Mouse (Mus musculus) thymus, adult 2 months (tissue): ENCODE measurements at regions not wholly inside any gene's neighbourhood (a gene's known extent, or its start where the extent isn't known, plus 50 kb on each side); places are given as distances from the start of the nearest gene placed in this dataset.

Source experiments
- DNase-seq: peaks from one replicate; pipeline ENCODE4 v3.0.0; 2021
- H3K27ac ChIP-seq: fragments of 200-500 bp; 2 replicates; pipeline ENCODE4 v1.5.1; 2012; ENCODE audit warnings: low read length, control low read depth; ENCODE audit not compliant: control insufficient read depth, insufficient read depth
- H3K27me3 ChIP-seq: fragments of 200-500 bp; 2 replicates; pipeline ENCODE4 v1.6.1; 2012; ENCODE audit warnings: mild to moderate bottlenecking, low read length, moderate library complexity, mixed read lengths; ENCODE audit not compliant: control insufficient read depth, insufficient read depth
- H3K36me3 ChIP-seq: fragments of 200-500 bp; 2 replicates; pipeline ENCODE4 v1.6.1; 2012; ENCODE audit warnings: mild to moderate bottlenecking, low read length, moderate library complexity; ENCODE audit not compliant: control insufficient read depth, insufficient read depth
- H3K4me1 ChIP-seq: fragments of 200-500 bp; replicated peaks from 2 replicates; pipeline ENCODE4 v1.6.1; 2012; ENCODE audit warnings: low read length; ENCODE audit not compliant: control insufficient read depth, insufficient read depth
- H3K4me3 ChIP-seq: fragments of 200-500 bp; 2 replicates; pipeline ENCODE4 v1.5.1; 2012; ENCODE audit warnings: mild to moderate bottlenecking, low read length, control low read depth, moderate library complexity; ENCODE audit not compliant: control insufficient read depth, insufficient read depth
- CTCF ChIP-seq: fragments of 200-500 bp; IDR thresholded peaks from 2 replicates; pipeline ENCODE4 v1.5.1; 2012; ENCODE audit warnings: mild to moderate bottlenecking, control low read depth, low read length, moderate library complexity, borderline replicate concordance; ENCODE audit not compliant: control insufficient read depth, poor library complexity, insufficient read depth; ENCODE audit errors: extremely low read depth
- POLR2A ChIP-seq: fragments of 200-500 bp; IDR thresholded peaks from 2 replicates; pipeline ENCODE4 v1.6.1; 2012; ENCODE audit warnings: mild to moderate bottlenecking, low read length, control low read depth, moderate library complexity; ENCODE audit not compliant: control insufficient read depth, poor library complexity, insufficient read depth; ENCODE audit errors: extremely low read depth
- WGBS: fragments of 180-500 bp; shearing (Covaris S2); methylation state at CpG from one replicate; pipeline ENCODE4 v1.1.7; 2018; 5-methylcytosine and 5-hydroxymethylcytosine counted together

- 89% methylated on average over 9 of the region's 9 CpGs for WGBS
Measured at GRCm38 (mm10) chr7:123059718-123060337, 63.9 kb upstream of the Tnrc6a start.

GRCm38 (mm10) chr7:123063264-123064011 lies 60.2 kb upstream of the Tnrc6a start:
- DNase-seq = no peak
- WGBS = 71% methylated on average over 13 of the region's 13 CpGs

More at GRCm38 (mm10) chr7:123059718-123060337, 63.9 kb upstream of the Tnrc6a start:
- no peak overlapping the region for H3K4me3 ChIP-seq
- no peak for TF ChIP-seq CTCF
- TF ChIP-seq POLR2A = no peak
- no peak for DNase-seq
- no peaks in the 10 kb centered on the region for H3K27me3 ChIP-seq
- H3K27ac ChIP-seq = no peak overlapping the region
- no peaks in the 10 kb centered on the region for H3K36me3 ChIP-seq
- no peaks in the 10 kb centered on the region for H3K4me1 ChIP-seq

GRCm38 (mm10) chr7:123065951-123066351 lies 57.7 kb upstream of the Tnrc6a start:
- H3K36me3 ChIP-seq = no peaks in the 10 kb centered on the region
- no peak for TF ChIP-seq CTCF
- TF ChIP-seq POLR2A = no peak
- H3K4me1 ChIP-seq = no peaks in the 10 kb centered on the region
- H3K4me3 ChIP-seq = no peak overlapping the region
- DNase-seq = no peak
- no peaks in the 10 kb centered on the region for H3K27me3 ChIP-seq
- whole genome bisulfite sequencing = 91% methylated on average over 13 of the region's 13 CpGs
- H3K27ac ChIP-seq = no peak overlapping the region

More at GRCm38 (mm10) chr7:123063264-123064011, 60.2 kb upstream of the Tnrc6a start:
- H3K36me3 ChIP-seq = no peaks in the 10 kb centered on the region
- no peak for TF ChIP-seq CTCF
- no peak for TF ChIP-seq POLR2A
- H3K4me3 ChIP-seq = no peak overlapping the region
- H3K27ac ChIP-seq = no peak overlapping the region
- no peaks in the 10 kb centered on the region for H3K4me1 ChIP-seq
- H3K27me3 ChIP-seq = no peaks in the 10 kb centered on the region

GRCm38 (mm10) chr7:123067396-123067795 lies 56.3 kb upstream of the Tnrc6a start:
- 100% methylated on average over 1 of the region's 1 CpGs for WGBS
- H3K27me3 ChIP-seq = no peaks in the 10 kb centered on the region
- no peak overlapping the region for H3K27ac ChIP-seq
- no peak for TF ChIP-seq POLR2A
- no peak for TF ChIP-seq CTCF
- H3K4me1 ChIP-seq = no peaks in the 10 kb centered on the region
- H3K4me3 ChIP-seq = no peak overlapping the region
- no peaks in the 10 kb centered on the region for H3K36me3 ChIP-seq
- peak; percentile 5 for DNase-seq

- Histone ChIP-seq H3K4me3 (no peak overlapping the region), H3K27me3 (no peaks in the 10 kb centered on the region), H3K4me1 (no peaks in the 10 kb centered on the region), H3K27ac (no peak overlapping the region), H3K36me3 (no peaks in the 10 kb centered on the region)
- TF ChIP-seq CTCF (no peak), POLR2A (no peak)
- 73% methylated on average over 1 of the region's 1 CpGs for WGBS
- no peak for DNase-seq
Measured at GRCm38 (mm10) chr7:123068241-123068640, 55.4 kb upstream of the Tnrc6a start.

- WGBS = 68% methylated on average over 9 of the region's 9 CpGs
- TF ChIP-seq POLR2A (no peak), CTCF (no peak)
- no peak for DNase-seq
- no peaks in the 10 kb centered on the region for H3K36me3 ChIP-seq
- H3K4me1 ChIP-seq = no peaks in the 10 kb centered on the region
- H3K27me3 ChIP-seq = no peaks in the 10 kb centered on the region
- no peak overlapping the region for H3K27ac ChIP-seq
- no peak overlapping the region for H3K4me3 ChIP-seq
Measured at GRCm38 (mm10) chr7:123068715-123069273, 54.9 kb upstream of the Tnrc6a start.

- TF ChIP-seq POLR2A (no peak), CTCF (no peak)
- H3K4me1 ChIP-seq = no peaks in the 10 kb centered on the region
- no peak for DNase-seq
Measured at GRCm38 (mm10) chr7:123069280-123069679, 54.4 kb upstream of the Tnrc6a start.

More at GRCm38 (mm10) chr7:123069280-123069679, 54.4 kb upstream of the Tnrc6a start:
- 48% methylated on average over 4 of the region's 4 CpGs for WGBS
- H3K36me3 ChIP-seq = no peaks in the 10 kb centered on the region
- H3K27ac ChIP-seq = no peak overlapping the region
- H3K4me3 ChIP-seq = no peak overlapping the region
- H3K27me3 ChIP-seq = no peaks in the 10 kb centered on the region
